Mouse (Mus musculus) gastrocnemius, postnatal 25 days (tissue): ENCODE data around the gene Smarca4. TPM values are rescaled to one million over a fixed set of nuclear protein-coding genes. Genes with fewer than 3 reads are reported as not detected.

Experiments used
- DNase-seq: peaks from one replicate; pipeline ENCODE4 v3.0.0; 2022
- total RNA-seq, 2 experiments: library from RNA; stranded (reverse); gene quantifications; 1 replicate in 1 of 2; 2 replicates in 1 of 2; pipeline ENCODE4 v1.2.3; 2021

The Smarca4 gene
- total RNA-seq, 2 experiments from 2014 or later = 39.3 to 39.6 TPM

- DNase-seq = peak; percentile 83
These were observed 107.6 kb downstream of the Smarca4 start, which contains the start of gene Ldlr for GRCm38 (mm10) chr9:21723377-21724146. TSS of gene Ldlr (plus strand) at chr9:21723483.

DNA sequence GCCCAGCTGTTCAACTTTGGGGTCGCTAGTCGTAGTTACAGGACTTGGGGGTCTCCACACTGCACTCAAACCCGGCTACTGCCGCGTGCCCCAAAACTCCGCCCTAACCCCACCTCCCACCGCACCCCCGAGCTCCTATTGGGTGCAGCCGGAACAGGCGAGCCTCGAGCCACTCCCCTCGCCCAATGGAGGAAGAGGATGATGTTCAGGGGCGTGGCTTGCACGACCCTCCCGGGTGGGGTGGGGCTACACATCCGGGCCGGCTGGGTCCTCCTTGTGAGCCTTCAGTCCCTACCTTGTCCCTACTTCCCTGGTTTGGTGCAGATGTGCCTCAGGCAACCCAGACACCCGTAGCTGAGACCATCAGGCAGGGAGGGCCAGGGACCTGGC, 108.2 kb downstream of the Smarca4 start:
- peak; percentile 92 for DNase-seq

DNA sequence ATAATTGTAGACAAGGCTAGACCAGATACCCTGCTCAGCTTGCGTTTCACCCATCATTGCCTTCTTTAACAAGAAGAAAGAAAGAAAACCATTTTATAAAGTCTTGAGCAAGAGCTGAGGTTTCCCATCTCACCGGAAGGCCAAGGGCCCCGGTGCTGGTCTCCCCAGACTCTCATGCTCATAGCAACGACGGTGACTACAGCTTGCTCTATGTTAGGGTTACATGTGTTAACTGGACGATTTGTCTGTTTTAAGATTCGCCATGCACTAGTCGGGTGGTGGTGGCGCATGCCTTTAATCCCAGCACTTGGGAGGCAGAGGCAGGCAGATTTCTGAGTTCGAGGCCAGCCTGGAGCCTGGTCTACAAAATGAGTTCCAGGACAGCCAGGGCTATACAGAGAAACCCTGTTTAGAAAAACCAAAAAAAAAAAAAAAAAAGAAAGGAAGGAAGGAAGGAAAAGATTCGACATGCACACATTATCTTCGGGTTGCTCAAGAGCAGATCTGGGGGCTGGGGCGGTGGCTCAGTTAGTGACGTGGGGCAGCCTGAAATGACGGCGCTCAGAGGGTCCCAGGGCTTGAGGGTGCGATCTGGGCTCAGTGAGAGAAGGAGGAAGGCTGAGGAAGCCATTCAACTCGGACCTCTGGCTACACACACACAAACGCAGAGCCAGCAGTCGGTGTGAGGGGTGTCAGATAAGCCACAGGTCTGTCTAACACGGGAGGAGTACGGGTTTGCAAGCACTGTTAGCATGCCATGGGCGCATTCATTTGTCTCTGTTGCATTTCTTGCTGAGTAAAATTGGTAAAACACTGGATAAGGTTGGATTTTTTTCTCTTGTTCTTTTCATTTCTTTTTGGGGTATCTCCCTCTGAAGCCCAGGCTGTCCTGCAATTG, 109.5 kb downstream of the Smarca4 start:
- no peak for DNase-seq

GRCm38 (mm10) chr9:21726218-21726975, 110.4 kb downstream of the Smarca4 start:
- DNase-seq = no peak

DNA sequence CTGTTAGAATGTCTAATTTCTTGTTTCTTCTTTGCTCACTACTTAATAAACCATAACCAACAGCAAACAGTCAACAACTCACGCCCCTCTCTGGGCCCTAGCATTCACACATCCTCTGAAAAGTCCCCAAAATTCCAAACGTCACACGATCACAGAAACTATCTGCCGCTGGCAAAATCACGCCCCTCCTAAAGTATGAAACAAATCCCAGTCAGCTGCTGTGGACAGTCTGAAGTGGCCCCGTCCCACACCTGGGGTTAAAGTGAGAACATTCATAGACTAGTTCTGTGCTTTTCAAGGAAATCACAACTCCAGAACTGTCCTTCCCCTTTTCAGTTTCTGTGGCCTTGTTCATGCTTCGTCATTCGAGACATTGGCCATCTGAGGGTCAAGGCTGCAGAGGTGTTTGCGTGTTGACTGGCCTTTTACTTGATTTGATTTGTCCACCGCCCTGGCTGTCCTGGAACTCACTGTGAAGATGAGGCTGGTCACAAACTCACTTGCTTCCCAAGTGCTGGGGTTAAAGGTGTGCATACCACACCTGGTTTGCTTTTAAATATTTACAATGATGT, 112.4 kb downstream of the Smarca4 start:
- DNase-seq = no peak

- DNase-seq = no peak
These were observed 113.3 kb downstream of the Smarca4 start for GRCm38 (mm10) chr9:21729264-21729663.

DNA sequence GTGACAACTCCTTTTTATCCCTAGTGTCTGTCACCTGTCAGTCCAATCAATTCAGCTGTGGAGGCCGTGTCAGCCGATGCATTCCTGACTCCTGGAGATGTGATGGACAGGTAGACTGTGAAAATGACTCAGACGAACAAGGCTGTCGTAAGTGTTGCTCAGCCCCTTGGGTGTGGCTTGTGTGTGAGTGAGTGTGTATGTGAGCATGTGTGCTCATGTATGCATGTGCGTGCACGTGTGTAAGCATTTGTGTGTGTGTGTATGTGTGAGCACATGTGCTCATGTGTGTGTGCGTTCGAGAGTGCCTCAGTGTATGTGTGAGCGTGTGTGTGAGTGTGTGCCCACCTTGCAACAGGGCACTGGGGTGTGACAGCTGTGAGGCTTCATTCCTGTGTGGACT, 116.3 kb downstream of the Smarca4 start:
- no peak for DNase-seq

GRCm38 (mm10) chr9:21733446-21733845, 117.5 kb downstream of the Smarca4 start:
- no peak for DNase-seq

GRCm38 (mm10) chr9:21733989-21734388, 118.0 kb downstream of the Smarca4 start:
- no peak for DNase-seq

DNA sequence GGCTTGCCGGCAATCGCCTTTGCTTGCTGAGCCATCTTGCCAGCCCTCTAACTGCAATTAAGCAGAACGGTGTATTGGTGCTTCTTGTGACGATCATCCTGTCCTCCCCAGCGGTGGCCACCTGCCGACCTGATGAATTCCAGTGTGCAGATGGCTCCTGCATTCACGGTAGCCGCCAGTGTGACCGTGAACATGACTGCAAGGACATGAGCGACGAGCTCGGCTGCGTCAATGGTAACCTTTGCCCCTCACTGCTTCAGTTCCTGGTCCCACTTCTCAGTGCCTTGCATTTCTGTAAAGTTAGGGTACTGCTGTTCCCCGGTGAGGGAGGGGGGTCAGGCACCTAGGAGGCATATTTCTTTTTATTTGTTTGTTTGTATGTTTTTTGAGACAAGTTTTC, 119.2 kb downstream of the Smarca4 start:
- no peak for DNase-seq

DNA sequence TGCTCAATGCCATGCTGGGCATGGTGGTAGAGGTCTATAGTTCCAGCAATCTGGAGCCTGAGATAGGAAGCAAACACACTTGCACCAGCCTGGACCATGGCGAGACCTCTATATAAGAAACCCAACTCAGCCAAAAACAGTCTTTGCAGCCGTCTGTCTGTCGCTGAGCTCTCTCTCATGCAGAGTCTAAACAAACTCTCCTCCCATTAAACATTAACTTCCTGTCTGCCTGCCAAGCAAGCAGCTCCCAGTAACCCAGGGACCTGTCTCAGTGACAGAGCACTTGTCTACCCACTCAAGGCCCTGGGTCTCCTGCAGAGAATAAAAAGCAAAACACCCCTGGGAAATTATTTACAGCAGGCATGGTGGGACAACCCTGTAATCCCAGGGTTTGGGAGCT, 120.6 kb downstream of the Smarca4 start:
- no peak for DNase-seq

- DNase-seq = no peak
These were observed 121.2 kb downstream of the Smarca4 start for GRCm38 (mm10) chr9:21737188-21737587.

GRCm38 (mm10) chr9:21738776-21739175, 122.8 kb downstream of the Smarca4 start:
- DNase-seq = no peak

DNA sequence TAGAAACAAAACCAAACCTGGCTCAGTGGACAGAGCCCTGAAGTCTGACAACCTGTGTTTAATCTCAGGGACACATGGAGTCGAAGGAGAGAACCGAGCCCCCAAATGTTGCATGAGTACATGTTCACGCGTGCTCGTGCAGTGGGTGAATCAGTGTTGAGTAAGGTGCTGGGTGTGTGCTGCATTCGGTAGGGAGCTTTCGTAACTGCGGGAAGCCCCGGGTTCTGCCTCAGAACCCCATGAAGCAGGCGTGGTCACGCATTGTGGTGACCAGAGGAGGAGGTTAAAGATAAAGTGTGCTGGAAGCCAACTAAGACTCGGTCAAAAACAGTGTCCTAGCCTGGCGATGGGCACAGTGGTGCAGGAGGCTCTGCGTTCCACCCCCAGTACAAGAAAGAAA, 124.5 kb downstream of the Smarca4 start:
- DNase-seq = no peak

GRCm38 (mm10) chr9:21741514-21741913, 125.5 kb downstream of the Smarca4 start:
- DNase-seq = no peak

- DNase-seq = no peak
These were observed 131.3 kb downstream of the Smarca4 start for GRCm38 (mm10) chr9:21747238-21747774.

GRCm38 (mm10) chr9:21748033-21748432, 132.1 kb downstream of the Smarca4 start:
- DNase-seq = no peak

DNA sequence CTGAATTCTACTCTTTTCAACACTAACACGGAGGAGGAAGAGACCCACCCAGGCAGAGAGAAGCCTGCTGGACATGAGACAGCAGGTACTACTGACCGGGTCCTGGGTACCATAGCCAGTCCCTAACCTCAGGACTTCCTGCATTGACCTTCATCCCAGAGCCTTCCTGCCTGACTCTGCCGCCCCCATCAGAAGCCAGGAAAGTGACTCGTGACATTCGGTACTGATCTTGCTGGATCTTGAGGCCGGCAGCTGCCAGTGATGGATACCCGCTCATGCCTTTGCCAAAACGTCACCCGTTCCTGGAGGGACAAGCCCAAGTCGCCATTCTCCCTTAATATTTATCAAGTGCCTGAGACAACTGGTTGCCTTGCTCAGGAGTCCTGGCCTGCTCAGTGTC, 132.5 kb downstream of the Smarca4 start:
- no peak for DNase-seq

DNA sequence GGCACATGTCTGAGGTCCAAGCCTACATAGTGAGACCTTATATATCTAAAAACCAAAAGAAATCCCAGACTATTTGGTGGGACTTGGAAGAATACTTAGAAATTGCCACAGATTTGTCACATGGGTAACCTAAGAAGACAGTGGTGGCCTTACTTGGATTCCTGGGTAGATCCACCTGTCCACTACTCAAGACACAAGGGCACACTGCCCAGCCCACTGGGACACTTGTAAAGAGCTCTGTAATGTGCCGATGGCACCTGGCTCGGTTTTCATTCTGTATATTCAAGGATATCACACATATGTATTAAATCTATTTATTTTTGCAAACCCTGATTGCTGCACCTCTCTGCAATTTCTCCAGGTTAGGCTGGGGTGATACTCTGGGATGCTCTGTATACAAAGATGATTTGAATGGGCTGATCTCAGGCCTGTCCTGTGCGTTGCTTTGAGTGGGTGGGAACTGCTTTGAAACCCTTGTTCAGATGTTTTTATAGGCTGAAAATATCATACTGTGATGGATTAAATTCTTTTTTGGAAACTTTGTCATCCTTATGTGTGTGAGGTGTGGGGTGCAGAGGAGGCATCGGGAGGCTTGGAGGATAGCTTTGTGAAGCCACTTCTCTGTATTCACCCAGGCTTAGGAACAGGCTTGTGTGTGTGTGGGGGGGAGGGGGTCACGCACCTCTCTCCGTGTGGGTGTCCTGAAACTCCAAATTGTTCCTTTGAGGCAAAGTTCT, 133.6 kb downstream of the Smarca4 start:
- DNase-seq = no peak

GRCm38 (mm10) chr9:21750370-21750769, 134.4 kb downstream of the Smarca4 start:
- DNase-seq = no peak

GRCm38 (mm10) chr9:21751347-21751746, 135.4 kb downstream of the Smarca4 start:
- DNase-seq = peak; percentile 59
